Mouse (Mus musculus): ENCODE data around the gene Hormad2.

DNA sequence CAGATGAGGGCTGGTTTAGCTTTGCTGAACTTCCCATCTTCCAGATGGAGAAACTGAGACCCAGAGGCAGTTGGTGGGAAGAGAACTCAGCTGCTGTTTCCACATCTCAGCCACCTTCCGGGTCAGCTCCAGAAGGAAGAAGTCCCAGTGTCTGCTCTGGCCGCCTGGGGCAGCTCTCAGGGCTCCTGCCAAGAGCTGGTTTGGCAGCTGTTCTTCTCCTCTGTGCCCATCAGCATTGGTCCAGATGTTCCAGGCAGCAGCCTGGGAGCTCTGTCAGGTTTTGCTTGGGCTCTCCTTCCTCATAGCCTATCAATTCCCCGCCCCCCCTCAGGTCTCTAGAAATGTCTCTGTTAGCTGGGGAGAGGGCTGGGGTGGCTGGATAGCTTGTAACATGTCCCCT is 140.2 kb downstream of the Hormad2 start:
- TF ChIP-seq CTCF (IDR thresholded peaks at IDR 0.05; ENCODE audit: insufficient read depth, low read depth, low read length): no peak
- no peak for TF ChIP-seq POLR2A (IDR thresholded peaks at IDR 0.05; ENCODE audit: insufficient read depth, low read depth, low read length)

Data from olfactory bulb, adult 2 months (tissue).